Mouse (Mus musculus): ENCODE data around the gene Heca.
A peak's percentile ranks its signal among the peaks of the same experiment; 100 is the strongest.
"Not testable (repeated sequence)": the region's sequence is repeated elsewhere in the genome, so short reads cannot be mapped to it uniquely, and the experiment has no call there.

Gene Heca

DNA sequence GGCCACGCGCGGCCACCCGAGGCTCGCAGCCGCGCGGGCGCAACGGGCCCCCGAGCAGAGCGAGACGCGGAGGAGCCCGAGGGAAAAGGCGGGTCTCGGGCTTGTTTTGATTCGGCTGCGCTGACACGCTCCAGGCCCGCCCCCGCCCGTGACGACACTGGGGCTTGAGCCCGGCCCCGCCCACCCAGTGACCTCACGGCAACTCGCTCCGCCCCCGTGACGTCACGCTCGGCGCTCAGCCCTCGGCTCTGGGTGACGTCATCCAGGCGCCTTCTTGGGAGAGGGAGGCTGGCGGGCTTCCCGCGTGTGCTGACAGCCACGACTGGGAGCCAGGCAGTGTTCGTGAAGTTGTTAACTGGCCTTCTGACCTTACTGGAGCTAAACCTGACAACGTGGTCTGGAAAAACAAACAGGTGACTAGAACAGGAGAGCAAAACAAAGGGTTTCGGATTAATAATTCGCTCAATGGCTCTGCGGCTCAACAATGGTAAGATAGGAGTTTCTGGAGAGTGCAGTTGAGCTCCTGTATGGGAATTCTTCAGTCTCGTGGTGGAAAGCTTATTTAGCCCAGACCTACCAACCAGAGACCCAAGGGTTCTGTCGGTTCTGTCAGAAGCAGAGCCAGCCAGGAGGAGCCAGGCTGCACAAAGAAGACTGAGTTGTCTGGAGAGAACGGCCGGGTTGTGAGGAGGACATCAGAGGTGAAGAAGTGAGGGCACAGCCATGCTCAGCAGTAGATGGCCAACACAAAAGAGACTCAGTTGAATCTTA, at the start of gene Heca:
TSS of gene Heca (minus strand) at position 108 of the 771 bp plus-strand sequence.
- DNase-seq (ENCODE audit: low read depth, low spot score) = peak; percentile 84

DNA sequence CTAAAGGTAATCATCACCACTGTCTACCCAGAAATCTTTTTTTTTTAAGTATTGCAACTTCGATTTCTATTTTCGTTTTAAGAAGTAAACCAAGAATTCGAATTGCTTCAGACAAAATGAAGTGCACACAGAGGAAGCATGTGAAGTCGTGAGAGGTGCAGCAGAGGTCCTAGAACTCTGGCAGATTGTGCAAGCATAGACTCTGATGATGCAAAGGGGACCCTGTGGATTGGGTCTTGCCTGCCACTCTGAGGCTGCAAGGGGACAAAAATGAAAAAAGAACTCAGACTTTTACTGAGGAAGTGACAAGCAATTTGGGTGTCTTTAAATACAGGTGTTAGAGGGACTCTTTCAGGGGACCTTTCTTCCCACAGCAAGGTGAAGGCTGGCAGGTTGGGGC, 42.7 kb upstream of the Heca start:
- no peak for DNase-seq (ENCODE audit: low read depth, low spot score)

DNA sequence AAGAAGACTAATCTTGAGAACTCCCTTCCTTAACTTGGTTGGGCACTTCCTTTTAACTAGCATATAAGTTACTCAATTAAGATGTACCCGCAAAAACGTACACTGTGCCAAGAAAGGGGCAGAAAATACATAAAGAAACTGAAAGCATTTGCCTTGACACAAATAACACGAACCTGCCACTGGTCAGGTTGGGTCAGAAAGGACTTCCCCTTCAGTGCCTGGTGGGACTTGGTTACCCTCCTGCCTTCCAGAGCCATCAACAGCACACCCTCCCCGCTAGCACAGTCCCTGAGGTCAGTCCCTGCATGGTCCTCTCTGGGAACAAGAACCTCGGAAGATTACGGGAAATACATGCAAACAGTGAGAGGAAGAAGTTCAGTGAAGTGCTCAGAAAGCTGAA, 41.3 kb upstream of the Heca start:
- no peak for DNase-seq (ENCODE audit: low read depth, low spot score)

DNA sequence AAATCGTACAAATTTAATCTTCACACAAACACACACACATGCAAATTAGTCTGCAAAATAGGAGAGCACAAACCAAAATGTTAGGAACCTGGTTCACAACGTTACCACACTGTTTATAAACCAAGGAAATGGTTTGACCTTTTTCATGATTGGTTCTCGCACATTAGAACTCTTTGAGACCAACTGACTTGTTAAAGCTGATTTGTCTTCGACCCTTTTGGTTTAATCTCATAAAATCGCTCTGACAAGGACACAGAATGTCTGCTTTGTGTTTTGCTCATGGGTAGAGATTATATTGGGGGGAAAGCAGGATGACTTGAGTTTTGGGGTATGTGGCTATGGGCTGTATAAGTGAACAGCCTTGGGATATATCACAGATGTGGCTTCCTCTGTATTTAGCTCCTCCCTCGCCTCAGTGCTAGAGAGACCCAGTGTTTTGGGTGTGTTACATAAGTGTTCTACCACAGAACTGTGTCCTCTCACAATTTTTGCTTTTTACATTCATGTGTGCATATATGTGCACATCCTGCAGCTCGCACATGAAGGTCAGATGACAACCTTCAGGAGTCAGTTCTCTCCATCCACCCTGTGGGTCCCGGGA, 40.1 kb upstream of the Heca start:
- no peak for DNase-seq (ENCODE audit: low read depth, low spot score)

DNA sequence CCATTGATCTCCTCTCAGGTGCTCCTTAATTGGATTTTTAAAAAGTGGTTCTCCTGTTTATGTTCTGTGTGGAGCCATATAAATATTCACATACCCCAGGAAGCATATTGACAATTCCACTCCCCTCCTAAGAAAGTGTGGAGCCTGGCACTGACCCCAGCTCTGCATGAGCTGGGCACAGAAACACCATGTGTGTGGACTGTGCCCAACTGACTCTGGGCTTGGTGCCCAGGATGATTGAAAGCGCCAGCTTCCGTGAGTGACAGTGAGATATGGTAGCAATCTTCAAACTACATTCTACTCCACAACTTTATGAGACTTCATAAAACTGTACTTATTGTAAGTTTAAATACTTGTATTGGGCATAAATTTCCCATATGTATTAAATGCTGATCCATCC, 35.4 kb upstream of the Heca start:
- no peak for DNase-seq (ENCODE audit: low read depth, low spot score)

DNA sequence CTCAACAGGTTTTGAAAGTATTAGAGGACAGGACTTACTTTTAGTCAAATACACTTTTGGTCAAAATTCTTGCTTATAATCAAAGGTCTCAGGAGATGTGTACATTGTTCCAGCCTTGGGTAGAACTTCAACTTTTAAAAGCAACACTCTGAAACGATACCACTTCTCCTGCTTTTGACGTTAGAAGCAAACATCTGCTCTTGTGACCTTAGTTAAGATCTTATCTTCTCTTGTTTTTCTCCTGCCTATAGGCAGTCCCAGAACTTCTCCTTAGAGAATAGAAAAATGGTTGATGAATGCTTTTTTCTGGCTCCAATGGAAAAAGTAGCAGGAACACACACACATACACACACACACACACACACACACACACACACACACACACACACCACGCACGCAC, 18.2 kb upstream of the Heca start:
- DNase-seq (ENCODE audit: low read depth, low spot score) = no peak

DNA sequence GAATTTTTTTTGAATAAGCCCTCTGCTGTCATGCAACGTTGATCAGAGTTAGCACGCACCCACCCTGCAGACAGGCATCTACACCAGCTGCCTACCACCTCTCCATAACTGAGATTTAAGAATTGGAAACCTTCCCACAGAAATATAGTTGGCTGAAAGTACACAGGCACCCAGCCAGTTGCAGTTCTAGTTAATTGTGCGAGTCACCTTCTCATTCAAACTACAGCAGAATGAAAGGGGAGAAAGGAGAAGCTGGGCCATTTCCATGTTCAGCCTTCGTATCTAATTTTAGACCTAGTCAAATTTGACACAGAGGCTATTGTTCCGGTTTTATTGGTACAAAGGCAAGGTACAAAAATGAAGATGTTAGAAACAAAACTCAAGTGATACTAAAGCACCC, 2.9 kb upstream of the Heca start:
- DNase-seq (ENCODE audit: low read depth, low spot score) = peak; percentile 9

DNA sequence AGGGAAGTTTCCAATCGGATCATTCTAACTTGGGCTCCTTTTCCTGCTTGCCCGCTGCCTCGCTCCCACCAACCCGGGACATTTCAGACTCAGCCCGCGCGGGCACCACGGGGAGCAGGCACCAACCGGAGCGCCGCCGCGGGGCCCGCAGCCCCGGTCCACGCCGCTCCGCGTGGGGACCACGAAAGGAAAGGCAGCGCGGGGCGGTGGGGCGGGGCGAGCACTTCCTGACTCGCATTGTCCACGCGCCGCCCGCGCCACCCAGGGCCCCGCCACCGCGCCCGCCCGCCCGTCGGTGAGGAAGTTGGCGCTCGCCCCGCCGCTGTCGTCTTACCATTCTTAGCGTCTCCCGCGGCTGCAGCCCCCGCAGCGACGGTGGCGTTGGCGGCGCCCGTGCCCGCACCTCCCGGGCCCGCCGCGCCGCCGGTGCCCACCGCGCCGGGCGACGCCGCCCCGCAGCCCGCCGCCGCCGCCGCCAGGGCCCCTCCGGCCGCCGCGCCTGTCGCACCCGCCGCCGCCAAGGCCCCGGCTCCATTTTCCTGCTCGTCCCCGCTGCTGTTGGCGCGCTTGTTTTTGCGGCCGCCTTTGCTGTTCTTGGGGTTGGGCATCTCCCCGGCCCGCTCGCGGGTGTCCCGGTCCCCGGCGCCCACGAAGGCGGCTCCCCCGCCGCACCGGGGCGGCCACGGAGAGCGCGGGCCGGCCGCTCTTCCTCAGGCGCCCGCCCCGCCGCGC, 526 bp downstream of the Heca start:
- peak; percentile 24 for DNase-seq (ENCODE audit: low read depth, low spot score)

DNA sequence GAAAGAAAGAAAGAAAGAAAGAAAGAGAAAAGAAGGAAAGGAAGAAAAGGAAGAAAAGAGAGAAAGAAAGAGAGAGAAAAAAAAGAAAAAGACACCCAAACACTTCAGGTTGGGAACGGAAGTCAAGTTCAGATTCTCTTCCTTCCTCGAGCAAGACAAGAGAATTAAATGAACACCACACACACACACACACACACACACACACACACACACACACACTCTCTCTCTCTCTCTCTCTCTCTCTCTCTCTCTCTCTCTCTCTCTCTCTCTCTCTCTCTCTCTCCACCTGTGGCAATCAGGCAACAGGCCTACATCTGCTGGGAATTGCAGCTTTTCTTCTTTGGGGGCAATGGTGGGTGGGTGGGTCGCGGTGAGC, 1.1 kb downstream of the Heca start:
- DNase-seq (ENCODE audit: low read depth, low spot score) = peak; percentile 9

DNA sequence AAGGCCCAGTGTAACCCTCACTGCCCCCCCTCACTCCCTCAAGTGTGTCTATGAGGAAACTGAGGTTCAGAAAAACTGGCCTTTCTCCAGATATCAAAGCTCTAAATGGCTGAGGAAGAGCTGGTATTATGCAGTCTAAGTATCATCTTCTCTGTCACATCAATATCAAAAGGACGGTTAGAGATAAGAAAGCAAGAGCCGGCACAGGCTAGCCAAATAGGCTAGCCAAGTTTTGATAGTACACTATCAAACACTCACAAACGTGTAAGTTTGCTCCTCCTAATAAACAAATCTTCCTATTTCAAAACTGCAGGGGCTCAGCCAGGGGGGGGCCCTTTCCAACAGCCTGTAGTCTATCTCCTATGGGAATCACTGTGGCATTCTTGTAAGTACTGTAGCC, 1.8 kb downstream of the Heca start:
- DNase-seq (ENCODE audit: low read depth, low spot score) = no peak

DNA sequence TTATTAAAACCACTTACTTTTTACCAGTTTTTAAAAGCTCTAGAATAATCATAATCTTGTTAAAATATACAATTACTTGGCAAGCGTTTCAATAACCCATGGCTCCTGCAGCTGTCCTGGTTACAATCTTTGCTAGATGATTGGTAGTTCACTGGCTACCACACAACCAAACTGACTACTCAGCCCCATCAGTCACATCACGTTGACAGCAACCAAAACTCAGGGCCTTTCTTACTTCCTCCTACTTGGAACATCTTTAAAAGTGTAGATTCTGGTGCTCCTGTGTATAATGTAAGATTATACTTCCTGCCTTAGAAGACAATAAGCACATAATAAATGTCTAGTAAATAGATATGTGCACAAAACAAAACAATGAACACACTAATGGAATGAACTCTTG, 14.2 kb downstream of the Heca start:
- no peak for DNase-seq (ENCODE audit: low read depth, low spot score)

DNA sequence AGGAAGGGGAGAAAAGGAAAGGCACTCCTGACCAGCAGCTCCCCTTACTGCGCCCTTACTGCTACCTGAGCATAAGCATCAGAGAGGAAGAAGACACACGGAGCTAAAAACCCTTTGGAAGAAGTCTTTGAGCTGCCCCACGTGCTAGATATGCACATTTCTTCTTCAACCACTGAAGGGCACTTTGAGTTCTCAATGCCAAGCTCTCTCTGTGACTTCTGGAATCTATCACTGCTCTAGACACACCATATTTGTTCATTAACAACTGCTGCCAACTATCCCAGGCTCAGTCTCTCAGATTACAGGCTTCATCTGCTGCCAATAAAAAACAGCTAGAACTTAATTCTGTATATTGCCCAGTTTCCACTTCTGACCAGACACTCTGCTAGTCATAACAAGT, 15.7 kb downstream of the Heca start:
- peak; percentile 6 for DNase-seq (ENCODE audit: low read depth, low spot score)

DNA sequence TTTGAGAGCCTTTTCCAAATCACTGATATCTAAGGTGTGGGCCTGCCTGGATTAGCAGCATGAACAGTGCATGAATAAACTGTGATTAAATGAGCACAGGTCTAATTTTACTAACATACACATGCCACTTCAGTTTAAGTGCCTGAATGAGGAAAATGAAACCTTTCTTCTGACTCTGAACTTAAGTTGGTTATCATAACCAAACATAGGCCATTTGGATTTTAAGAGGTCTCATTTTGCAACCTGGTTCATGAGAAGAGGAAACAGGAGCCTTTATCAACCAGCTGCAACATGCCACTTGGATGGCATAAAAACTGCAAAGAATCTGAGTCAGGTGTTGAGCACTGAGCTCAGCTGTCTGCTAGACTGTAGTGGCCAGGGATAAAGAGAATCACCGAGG, 16.7 kb downstream of the Heca start:
- no peak for DNase-seq (ENCODE audit: low read depth, low spot score)

DNA sequence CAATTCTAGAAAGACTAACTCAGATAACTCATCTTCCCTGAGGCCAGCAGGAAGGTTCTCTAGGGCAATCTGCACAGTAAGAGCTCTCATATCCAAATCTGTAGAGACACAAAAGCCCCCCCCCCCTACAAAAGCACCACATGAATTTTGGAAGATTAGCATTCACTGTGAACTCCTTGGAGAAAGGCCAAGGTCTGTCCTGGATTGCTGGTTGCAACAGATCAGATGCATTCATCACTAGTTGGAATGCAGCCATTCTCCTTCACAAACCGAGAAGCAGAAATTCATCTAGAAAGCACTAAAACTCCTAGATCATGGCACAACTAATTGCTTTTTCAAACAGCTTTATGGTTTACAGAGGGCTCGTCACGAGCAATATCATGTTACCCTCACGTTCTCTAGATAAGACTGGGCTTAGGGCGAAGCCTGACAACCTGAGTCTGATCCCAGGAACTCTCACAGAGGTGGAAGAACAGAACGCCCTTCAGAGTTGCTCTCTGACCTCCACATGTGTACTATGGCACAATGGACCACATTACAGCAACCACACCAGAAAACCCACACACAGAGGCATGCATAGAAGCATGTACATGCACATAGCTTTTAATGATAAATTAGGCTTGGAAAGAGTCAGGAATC, 17.3 kb downstream of the Heca start:
- peak; percentile 90 for DNase-seq (ENCODE audit: low read depth, low spot score)

DNA sequence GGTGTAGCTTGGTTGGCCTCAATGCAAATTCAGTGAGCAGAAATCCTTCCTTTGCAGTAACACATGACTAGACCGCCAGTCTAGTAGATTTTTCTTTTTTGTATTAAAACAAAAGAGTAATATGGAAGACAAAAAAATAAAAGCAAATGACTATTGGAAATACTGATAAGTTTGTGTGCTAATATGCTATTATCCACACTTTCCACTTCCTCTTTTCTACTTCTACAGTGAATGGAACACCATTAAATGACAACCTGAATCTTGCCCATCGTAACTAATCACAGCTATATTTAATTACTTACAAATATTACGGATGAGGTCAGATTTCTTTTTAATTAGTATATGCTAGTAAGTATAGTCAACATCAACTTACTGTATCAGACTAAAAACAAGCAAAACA, 22.7 kb downstream of the Heca start:
- DNase-seq (ENCODE audit: low read depth, low spot score) = no peak

DNA sequence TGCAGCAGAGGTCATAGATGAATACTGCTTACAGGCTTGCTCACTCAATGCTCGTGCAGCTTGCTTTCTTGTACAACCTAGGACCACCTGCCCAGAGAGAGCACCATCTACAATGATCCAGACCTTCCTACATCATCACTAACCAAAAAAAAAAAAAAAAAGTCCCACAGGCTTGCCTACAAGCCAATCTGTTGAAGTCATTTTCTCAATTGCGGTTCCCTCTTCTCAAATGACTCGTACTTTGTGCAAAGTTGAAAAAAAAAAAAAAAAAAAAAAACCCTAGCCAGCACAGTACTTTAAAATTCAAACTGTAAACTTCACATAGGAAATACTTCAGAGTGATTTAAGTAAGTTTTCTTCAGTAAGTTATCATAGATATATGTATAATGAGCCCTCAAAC, 23.7 kb downstream of the Heca start:
- DNase-seq (ENCODE audit: low read depth, low spot score) = peak; percentile 58

DNA sequence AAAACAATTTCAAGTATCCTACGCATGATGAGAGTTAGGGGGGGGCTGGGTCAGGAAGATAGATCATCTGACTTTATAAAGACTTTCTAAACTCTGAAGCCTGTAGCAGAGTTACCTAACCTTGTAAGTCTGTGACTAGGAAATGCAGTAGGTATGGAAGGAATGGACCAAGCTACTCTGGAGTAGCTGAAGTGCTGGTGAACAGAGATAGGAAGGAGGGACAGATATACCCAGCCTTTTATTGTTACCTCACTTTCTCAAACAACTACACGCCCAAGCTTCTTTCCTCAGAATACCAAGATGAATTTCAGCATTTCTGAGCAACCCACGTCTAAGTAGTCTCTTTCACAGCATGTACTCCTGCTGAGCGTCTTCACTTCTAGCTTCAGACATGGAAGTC, 26.5 kb downstream of the Heca start:
- no peak for DNase-seq (ENCODE audit: low read depth, low spot score)

DNA sequence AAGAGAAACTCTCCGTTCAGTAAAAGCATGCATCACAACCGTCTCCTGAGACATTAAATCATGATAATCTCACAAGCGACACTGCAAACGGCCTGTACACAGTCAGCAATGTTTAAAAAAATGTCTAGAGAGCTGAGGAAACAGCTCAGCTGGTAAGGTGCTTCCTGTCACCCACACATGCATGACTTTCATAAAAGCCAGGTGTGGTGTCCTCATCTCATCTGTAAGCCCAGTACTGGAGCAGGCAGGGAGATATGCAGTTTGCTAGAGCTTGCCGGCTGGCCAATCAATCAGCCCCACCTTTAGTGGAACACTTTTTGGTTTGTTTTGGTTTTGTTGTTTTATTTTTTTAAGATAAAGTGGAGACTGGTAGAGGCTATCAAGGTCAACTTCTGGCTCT, 27.9 kb downstream of the Heca start:
- no peak for DNase-seq (ENCODE audit: low read depth, low spot score)

DNA sequence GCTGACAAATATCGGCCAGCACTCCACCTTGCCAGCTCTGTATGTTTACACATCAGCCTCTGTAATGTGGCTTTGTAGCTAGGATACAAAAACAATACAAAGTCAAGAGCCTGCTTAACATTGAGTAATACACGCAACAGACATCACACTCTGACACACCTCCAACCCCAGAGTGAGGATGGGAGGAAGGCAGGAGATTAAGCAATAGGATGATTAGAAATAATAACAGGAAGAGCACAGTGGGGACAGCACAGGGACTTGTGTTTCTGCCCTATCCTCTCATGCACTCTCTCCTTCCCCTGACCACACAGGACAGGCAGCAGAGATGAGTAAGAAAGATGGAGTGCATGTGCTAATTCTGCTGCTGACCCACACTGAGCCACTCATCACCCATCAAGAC, 28.8 kb downstream of the Heca start:
- peak; percentile 19 for DNase-seq (ENCODE audit: low read depth, low spot score)

DNA sequence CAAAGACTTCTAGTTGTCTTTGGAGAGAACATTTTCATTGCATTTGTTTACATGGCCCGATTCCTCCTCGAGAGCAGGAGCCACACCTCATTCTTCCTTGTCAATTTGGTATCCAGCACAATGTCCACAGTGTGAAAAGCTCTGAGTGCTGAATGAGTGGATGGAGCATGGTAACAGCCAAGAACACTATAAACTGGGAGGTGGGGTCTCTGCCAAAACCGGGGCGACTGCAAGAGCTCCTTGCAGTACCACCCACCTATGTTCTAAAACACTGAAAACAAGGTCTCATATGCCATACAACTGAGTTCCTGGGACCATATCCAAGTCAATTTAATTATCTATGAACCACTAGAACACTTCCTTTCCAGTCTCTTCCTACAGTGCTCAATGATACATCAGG, 39.1 kb downstream of the Heca start:
- DNase-seq (ENCODE audit: low read depth, low spot score) = no peak

DNA sequence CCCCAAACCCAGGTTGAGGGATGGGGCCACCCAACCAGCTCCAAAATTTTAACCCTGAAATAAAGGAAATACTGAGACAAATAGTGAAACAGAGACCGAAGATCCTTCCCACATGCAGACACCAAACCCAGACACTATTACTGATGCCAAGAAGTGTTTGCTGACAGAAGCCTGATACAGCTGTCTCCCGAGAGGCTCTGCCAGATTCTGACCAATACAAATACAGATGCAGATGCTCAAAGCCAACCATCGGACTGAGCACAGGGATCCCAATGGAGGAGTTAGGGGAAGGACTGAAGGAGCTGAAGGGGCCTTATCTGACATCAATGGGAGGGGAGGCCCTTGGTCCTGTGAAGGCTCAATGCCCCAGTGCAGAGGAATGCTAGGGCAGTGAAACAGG, 41.5 kb downstream of the Heca start:
- not testable (repeated sequence) for DNase-seq (ENCODE audit: low read depth, low spot score)

DNA sequence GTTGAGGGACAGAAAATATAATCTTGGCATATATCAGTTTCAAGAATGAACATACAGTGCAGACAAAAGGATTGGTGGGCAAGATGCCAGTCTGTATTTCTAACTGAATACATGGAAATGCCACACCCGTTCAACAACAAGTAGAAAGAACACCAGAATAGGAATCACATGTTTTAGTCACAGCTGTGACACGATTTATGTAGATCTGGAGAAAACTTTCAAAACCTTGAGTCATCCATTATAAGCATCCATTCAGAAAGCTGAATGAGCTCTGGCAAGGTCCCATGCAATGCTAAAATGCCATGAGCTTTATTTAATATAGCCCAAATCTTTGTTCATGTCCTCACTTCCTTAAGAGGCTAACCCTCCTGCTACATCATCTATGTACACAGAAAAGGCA, 44.4 kb downstream of the Heca start:
- DNase-seq (ENCODE audit: low read depth, low spot score) = no peak

DNA sequence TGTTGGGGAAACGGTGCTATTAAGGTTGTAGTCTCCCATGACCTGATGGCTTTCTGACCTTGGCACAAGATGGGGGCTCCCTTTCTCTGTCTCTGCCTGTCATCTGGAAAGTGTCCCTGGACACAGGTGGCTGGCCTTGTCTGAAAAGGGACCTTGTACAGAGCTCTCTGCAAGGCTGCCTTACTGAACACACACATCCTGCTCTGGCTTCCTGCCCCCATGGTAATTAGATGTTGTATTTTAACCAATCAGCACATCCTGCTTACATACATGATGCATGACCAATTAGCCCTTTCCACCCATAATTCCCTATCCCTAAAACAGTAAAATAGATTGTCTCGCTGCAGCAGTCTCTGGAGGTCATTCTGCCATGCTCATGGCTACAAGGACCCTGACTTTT, 67.1 kb downstream of the Heca start:
- no peak for DNase-seq (ENCODE audit: low read depth, low spot score)

All from 3T3-L1 (cell line).